Mouse (Mus musculus) lung, embryonic 14.5 days (tissue): ENCODE measurements at regions not wholly inside any gene's neighbourhood (a gene's known extent, or its start where the extent isn't known, plus 50 kb on each side); places are given as distances from the start of the nearest gene placed in this dataset.

Experiments
- ATAC-seq: fragments of 200-750 bp; cut with Nextera tagmentation; 2 replicates; pipeline ENCODE4 v1.8.0; 2017; ENCODE audit warnings: mild to moderate bottlenecking, moderate TSS enrichment, moderate library complexity; ENCODE audit not compliant: insufficient read depth
- DNase-seq: peaks from one replicate; pipeline ENCODE4 v3.0.0-alpha.2; 2015
- H3K27ac ChIP-seq: fragments of 300-500 bp; sonication (generic); 2 replicates; pipeline ENCODE4 v1.5.1; 2014; ENCODE audit warnings: low read depth, mild to moderate bottlenecking, moderate library complexity
- H3K27me3 ChIP-seq: fragments of 300-500 bp; sonication (generic); 2 replicates; pipeline ENCODE4 v1.6.1; 2014; ENCODE audit warnings: low read length, control low read depth; ENCODE audit not compliant: insufficient read depth
- H3K36me3 ChIP-seq: fragments of 300-500 bp; sonication (generic); 2 replicates; pipeline ENCODE4 v1.6.1; 2014; ENCODE audit warnings: control low read depth; ENCODE audit not compliant: insufficient read depth
- H3K4me1 ChIP-seq: fragments of 300-500 bp; sonication (generic); 2 replicates; pipeline ENCODE4 v1.6.1; 2014; ENCODE audit warnings: antibody characterized with exemption, control low read depth; ENCODE audit not compliant: insufficient read depth
- H3K4me2 ChIP-seq: fragments of 300-500 bp; sonication (generic); 2 replicates; pipeline ENCODE4 v1.6.1; 2014; ENCODE audit warnings: mild to moderate bottlenecking
- H3K4me3 ChIP-seq: fragments of 300-500 bp; sonication (generic); 2 replicates; pipeline ENCODE4 v1.5.1; 2014; ENCODE audit warnings: low read depth, low read length
- H3K9ac ChIP-seq: fragments of 300-500 bp; sonication (generic); 2 replicates; pipeline ENCODE4 v1.6.1; 2014
- H3K9me3 ChIP-seq: fragments of 300-500 bp; sonication (generic); 2 replicates; pipeline ENCODE4 v1.6.1; 2016; ENCODE audit warnings: low read depth, low read length, control low read depth
- CTCF ChIP-seq: IDR thresholded peaks from 2 replicates; pipeline ENCODE4 v1.5.1; 2016; ENCODE audit warnings: antibody characterized with exemption, low read depth
- WGBS: fragments of 180-500 bp; shearing (Covaris S2); extraction: QIAGEN DNeasy Blood & Tissue Kit; methylation state at CpG from one replicate; pipeline ENCODE4 v1.1.7; 2014; 5-methylcytosine and 5-hydroxymethylcytosine counted together

- WGBS = 55% methylated on average over 9 of the region's 9 CpGs
- ATAC-seq (peak; percentile 50; the same call in 1 of the 2 replicates), DNase-seq (peak; percentile 23)
- no peak overlapping the region for H3K27ac ChIP-seq
- H3K27me3 ChIP-seq = no peaks in the 10 kb centered on the region
- H3K4me3 ChIP-seq = no peak overlapping the region
- no peak overlapping the region for H3K4me2 ChIP-seq
- H3K9ac ChIP-seq = no peak overlapping the region
- no peaks in the 10 kb centered on the region for H3K4me1 ChIP-seq
- peak; percentile 16; the same call in 1 of the 2 replicates for TF ChIP-seq CTCF
- H3K9me3 ChIP-seq = no peaks in the 10 kb centered on the region
- H3K36me3 ChIP-seq = no peaks in the 10 kb centered on the region
Measured at GRCm38 (mm10) chr2:160525301-160526205, 120.1 kb upstream of the Top1 start.

- whole genome bisulfite sequencing = 36% methylated on average over 8 of the region's 8 CpGs
Measured at GRCm38 (mm10) chr2:160526377-160527125, 119.1 kb upstream of the Top1 start.

GRCm38 (mm10) chr2:160529306-160529705, 116.4 kb upstream of the Top1 start:
- Histone ChIP-seq H3K9me3 (no peaks in the 10 kb centered on the region), H3K4me1 (no peaks in the 10 kb centered on the region), H3K4me3 (no peak overlapping the region), H3K27ac (no peak overlapping the region), H3K27me3 (no peaks in the 10 kb centered on the region), H3K9ac (no peak overlapping the region), H3K36me3 (no peaks in the 10 kb centered on the region), H3K4me2 (no peak overlapping the region)
- ATAC-seq (no peak), DNase-seq (peak; percentile 38)
- 33% methylated on average over 7 of the region's 7 CpGs for WGBS
- no peak for TF ChIP-seq CTCF

More at GRCm38 (mm10) chr2:160526377-160527125, 119.1 kb upstream of the Top1 start:
- Histone ChIP-seq H3K36me3 (no peaks in the 10 kb centered on the region), H3K9ac (no peak overlapping the region), H3K4me3 (no peak overlapping the region), H3K27ac (no peak overlapping the region), H3K4me1 (no peaks in the 10 kb centered on the region), H3K4me2 (no peak overlapping the region), H3K27me3 (no peaks in the 10 kb centered on the region), H3K9me3 (no peaks in the 10 kb centered on the region)
- DNase-seq (no peak), ATAC-seq (no peak)
- TF ChIP-seq CTCF = no peak

GRCm38 (mm10) chr2:160530377-160530776, 115.3 kb upstream of the Top1 start:
- Histone ChIP-seq H3K36me3 (no peaks in the 10 kb centered on the region), H3K4me1 (no peaks in the 10 kb centered on the region), H3K4me2 (no peak overlapping the region), H3K9ac (no peak overlapping the region), H3K27me3 (no peaks in the 10 kb centered on the region), H3K27ac (no peak overlapping the region), H3K4me3 (no peak overlapping the region), H3K9me3 (no peaks in the 10 kb centered on the region)
- no peak for ATAC-seq
- WGBS = 26% methylated on average over 3 of the region's 3 CpGs
- TF ChIP-seq CTCF = no peak
- no peak for DNase-seq

GRCm38 (mm10) chr2:160537319-160537719, 108.4 kb upstream of the Top1 start:
- no peak overlapping the region for H3K27ac ChIP-seq

GRCm38 (mm10) chr2:160545527-160545926, 100.2 kb upstream of the Top1 start:
- no peaks in the 10 kb centered on the region for H3K4me1 ChIP-seq
- H3K36me3 ChIP-seq = no peaks in the 10 kb centered on the region
- DNase-seq = no peak
- H3K9ac ChIP-seq = no peak overlapping the region
- H3K27ac ChIP-seq = no peak overlapping the region
- WGBS = 22% methylated on average over 4 of the region's 4 CpGs
- H3K9me3 ChIP-seq = no peaks in the 10 kb centered on the region
- no peak for ATAC-seq
- TF ChIP-seq CTCF = no peak
- H3K27me3 ChIP-seq = no peaks in the 10 kb centered on the region
- no peak overlapping the region for H3K4me2 ChIP-seq
- H3K4me3 ChIP-seq = no peak overlapping the region

More at GRCm38 (mm10) chr2:160537319-160537719, 108.4 kb upstream of the Top1 start:
- H3K4me2 ChIP-seq = no peak overlapping the region
- ATAC-seq = peak; percentile 35; the same call in 1 of the 2 replicates
- no peak for TF ChIP-seq CTCF
- no peak overlapping the region for H3K4me3 ChIP-seq
- no peaks in the 10 kb centered on the region for H3K27me3 ChIP-seq
- H3K9ac ChIP-seq = no peak overlapping the region
- WGBS = 15% methylated on average over 8 of the region's 8 CpGs
- H3K36me3 ChIP-seq = no peaks in the 10 kb centered on the region
- H3K9me3 ChIP-seq = no peaks in the 10 kb centered on the region
- H3K4me1 ChIP-seq = no peaks in the 10 kb centered on the region
- DNase-seq = no peak

GRCm38 (mm10) chr2:160552121-160552669, 93.5 kb upstream of the Top1 start:
- no peaks in the 10 kb centered on the region for H3K27me3 ChIP-seq
- no peak overlapping the region for H3K27ac ChIP-seq
- DNase-seq (no peak), ATAC-seq (no peak)
- H3K36me3 ChIP-seq = no peaks in the 10 kb centered on the region
- 33% methylated on average over 19 of the region's 19 CpGs for WGBS
- no peak overlapping the region for H3K9ac ChIP-seq
- no peak for TF ChIP-seq CTCF
- no peaks in the 10 kb centered on the region for H3K9me3 ChIP-seq
- no peak overlapping the region for H3K4me2 ChIP-seq
- no peaks in the 10 kb centered on the region for H3K4me1 ChIP-seq
- no peak overlapping the region for H3K4me3 ChIP-seq
